Mouse (Mus musculus): ENCODE results near the gene Slc9a9. TPM values are rescaled to one million over a fixed set of nuclear protein-coding genes. Genes with fewer than 3 reads are reported as not detected.

Gene Slc9a9
- polyA plus RNA-seq, 1 experiment: 0.03 TPM

- Histone ChIP-seq H3K9me3 (ENCODE audit: control insufficient read depth, low read length) (no peaks in the 10 kb centered on the region), H3K4me3 (replicated peaks) (no peak overlapping the region), H3K36me3 (ENCODE audit: control insufficient read depth) (no peaks in the 10 kb centered on the region)
These were observed 42.4 kb downstream of the Slc9a9 start for GRCm38 (mm10) chr9:94712084-94712483.

GRCm38 (mm10) chr9:94716695-94717094 is 47.0 kb downstream of the Slc9a9 start:
- H3K27me3 ChIP-seq (ENCODE audit: control insufficient read depth): no peaks in the 10 kb centered on the region
- H3K4me3 ChIP-seq (replicated peaks): no peak overlapping the region
- no peaks in the 10 kb centered on the region for H3K9me3 ChIP-seq (ENCODE audit: control insufficient read depth, low read length)
- no peaks in the 10 kb centered on the region for H3K36me3 ChIP-seq (ENCODE audit: control insufficient read depth)
- TF ChIP-seq TAL1 (IDR thresholded peaks at IDR 0.05; ENCODE audit: low read length): no peak
- TF ChIP-seq GATA1 (IDR thresholded peaks at IDR 0.05; ENCODE audit: low read length): no peak
- no peaks in the 10 kb centered on the region for H3K4me1 ChIP-seq (ENCODE audit: control insufficient read depth)

More at GRCm38 (mm10) chr9:94712084-94712483, 42.4 kb downstream of the Slc9a9 start:
- TF ChIP-seq TAL1 (IDR thresholded peaks at IDR 0.05; ENCODE audit: low read length) (no peak), GATA1 (IDR thresholded peaks at IDR 0.05; ENCODE audit: low read length) (no peak)
- Histone ChIP-seq H3K4me1 (ENCODE audit: control insufficient read depth) (no peaks in the 10 kb centered on the region), H3K27me3 (ENCODE audit: control insufficient read depth) (no peaks in the 10 kb centered on the region)

GRCm38 (mm10) chr9:94723631-94724030 is 53.9 kb downstream of the Slc9a9 start:
- Histone ChIP-seq H3K27me3 (ENCODE audit: control insufficient read depth) (no peaks in the 10 kb centered on the region), H3K4me3 (replicated peaks) (no peak overlapping the region), H3K36me3 (ENCODE audit: control insufficient read depth) (no peaks in the 10 kb centered on the region), H3K4me1 (ENCODE audit: control insufficient read depth) (no peaks in the 10 kb centered on the region), H3K9me3 (ENCODE audit: control insufficient read depth, low read length) (no peaks in the 10 kb centered on the region)
- TF ChIP-seq TAL1 (IDR thresholded peaks at IDR 0.05; ENCODE audit: low read length) (no peak), GATA1 (IDR thresholded peaks at IDR 0.05; ENCODE audit: low read length) (no peak)

GRCm38 (mm10) chr9:94725121-94725520 is 55.4 kb downstream of the Slc9a9 start:
- no peaks in the 10 kb centered on the region for H3K36me3 ChIP-seq (ENCODE audit: control insufficient read depth)
- no peaks in the 10 kb centered on the region for H3K9me3 ChIP-seq (ENCODE audit: control insufficient read depth, low read length)
- TF ChIP-seq GATA1 (IDR thresholded peaks at IDR 0.05; ENCODE audit: low read length) (no peak), TAL1 (IDR thresholded peaks at IDR 0.05; ENCODE audit: low read length) (no peak)
- no peak overlapping the region for H3K4me3 ChIP-seq (replicated peaks)
- no peaks in the 10 kb centered on the region for H3K27me3 ChIP-seq (ENCODE audit: control insufficient read depth)
- H3K4me1 ChIP-seq (ENCODE audit: control insufficient read depth): no peaks in the 10 kb centered on the region

GRCm38 (mm10) chr9:94727457-94727856 is 57.7 kb downstream of the Slc9a9 start:
- no peaks in the 10 kb centered on the region for H3K4me1 ChIP-seq (ENCODE audit: control insufficient read depth)
- no peaks in the 10 kb centered on the region for H3K27me3 ChIP-seq (ENCODE audit: control insufficient read depth)
- H3K36me3 ChIP-seq (ENCODE audit: control insufficient read depth): no peaks in the 10 kb centered on the region
- H3K4me3 ChIP-seq (replicated peaks): no peak overlapping the region
- no peak for TF ChIP-seq TAL1 (IDR thresholded peaks at IDR 0.05; ENCODE audit: low read length)
- TF ChIP-seq GATA1 (IDR thresholded peaks at IDR 0.05; ENCODE audit: low read length): no peak
- H3K9me3 ChIP-seq (ENCODE audit: control insufficient read depth, low read length): no peaks in the 10 kb centered on the region

- Histone ChIP-seq H3K27me3 (ENCODE audit: control insufficient read depth) (no peaks in the 10 kb centered on the region), H3K9me3 (ENCODE audit: control insufficient read depth, low read length) (no peaks in the 10 kb centered on the region), H3K4me1 (ENCODE audit: control insufficient read depth) (no peaks in the 10 kb centered on the region), H3K4me3 (replicated peaks) (no peak overlapping the region), H3K36me3 (ENCODE audit: control insufficient read depth) (no peaks in the 10 kb centered on the region)
- TF ChIP-seq GATA1 (IDR thresholded peaks at IDR 0.05; ENCODE audit: low read length) (no peak), TAL1 (IDR thresholded peaks at IDR 0.05; ENCODE audit: low read length) (no peak)
These were observed 60.7 kb downstream of the Slc9a9 start for GRCm38 (mm10) chr9:94730396-94730795.

- Histone ChIP-seq H3K4me1 (ENCODE audit: control insufficient read depth) (no peaks in the 10 kb centered on the region), H3K9me3 (ENCODE audit: control insufficient read depth, low read length) (no peaks in the 10 kb centered on the region), H3K36me3 (ENCODE audit: control insufficient read depth) (no peaks in the 10 kb centered on the region), H3K4me3 (replicated peaks) (no peak overlapping the region), H3K27me3 (ENCODE audit: control insufficient read depth) (no peaks in the 10 kb centered on the region)
- TF ChIP-seq TAL1 (IDR thresholded peaks at IDR 0.05; ENCODE audit: low read length) (no peak), GATA1 (IDR thresholded peaks at IDR 0.05; ENCODE audit: low read length) (no peak)
These were observed 62.4 kb downstream of the Slc9a9 start for GRCm38 (mm10) chr9:94732136-94732535.

GRCm38 (mm10) chr9:94732599-94733287 is 63.0 kb downstream of the Slc9a9 start:
- no peak overlapping the region for H3K4me3 ChIP-seq (replicated peaks)
- H3K9me3 ChIP-seq (ENCODE audit: control insufficient read depth, low read length): no peaks in the 10 kb centered on the region
- no peaks in the 10 kb centered on the region for H3K36me3 ChIP-seq (ENCODE audit: control insufficient read depth)
- no peak for TF ChIP-seq TAL1 (IDR thresholded peaks at IDR 0.05; ENCODE audit: low read length)
- TF ChIP-seq GATA1 (IDR thresholded peaks at IDR 0.05; ENCODE audit: low read length): no peak
- H3K27me3 ChIP-seq (ENCODE audit: control insufficient read depth): no peaks in the 10 kb centered on the region
- H3K4me1 ChIP-seq (ENCODE audit: control insufficient read depth): no peaks in the 10 kb centered on the region

- no peak for TF ChIP-seq TAL1 (IDR thresholded peaks at IDR 0.05; ENCODE audit: low read length)
- no peak for TF ChIP-seq GATA1 (IDR thresholded peaks at IDR 0.05; ENCODE audit: low read length)
- Histone ChIP-seq H3K27me3 (ENCODE audit: control insufficient read depth) (no peaks in the 10 kb centered on the region), H3K9me3 (ENCODE audit: control insufficient read depth, low read length) (no peaks in the 10 kb centered on the region), H3K4me1 (ENCODE audit: control insufficient read depth) (no peaks in the 10 kb centered on the region), H3K4me3 (replicated peaks) (no peak overlapping the region), H3K36me3 (ENCODE audit: control insufficient read depth) (no peaks in the 10 kb centered on the region)
These were observed 64.6 kb downstream of the Slc9a9 start for GRCm38 (mm10) chr9:94734320-94734719.

- H3K36me3 ChIP-seq (ENCODE audit: control insufficient read depth): no peaks in the 10 kb centered on the region
These were observed 67.5 kb downstream of the Slc9a9 start for GRCm38 (mm10) chr9:94737226-94737625.

More at GRCm38 (mm10) chr9:94737226-94737625, 67.5 kb downstream of the Slc9a9 start:
- Histone ChIP-seq H3K9me3 (ENCODE audit: control insufficient read depth, low read length) (no peaks in the 10 kb centered on the region), H3K27me3 (ENCODE audit: control insufficient read depth) (no peaks in the 10 kb centered on the region), H3K4me1 (ENCODE audit: control insufficient read depth) (no peaks in the 10 kb centered on the region), H3K4me3 (replicated peaks) (no peak overlapping the region)
- TF ChIP-seq GATA1 (IDR thresholded peaks at IDR 0.05; ENCODE audit: low read length) (no peak), TAL1 (IDR thresholded peaks at IDR 0.05; ENCODE audit: low read length) (no peak)
